Mouse (Mus musculus) neural tube, embryonic 15.5 days (tissue): ENCODE results near the gene Larp4b. TPM values are rescaled to one million over a fixed set of nuclear protein-coding genes. Genes with fewer than 3 reads are reported as not detected.
A peak's percentile ranks its signal among the peaks of the same experiment; 100 is the strongest.

Experiments used
- ATAC-seq: fragments of 200-750 bp; cut with Nextera tagmentation; 2 replicates; pipeline ENCODE4 v1.8.0; 2017; ENCODE audit warnings: mild to moderate bottlenecking, moderate TSS enrichment, moderate library complexity; ENCODE audit not compliant: low FRiP score
- H3K27ac ChIP-seq: fragments of 300-500 bp; sonication (generic); replicated peaks from 2 replicates; pipeline ENCODE4 v1.5.1; 2015; ENCODE audit warnings: mild to moderate bottlenecking, inconsistent platforms
- H3K27me3 ChIP-seq: fragments of 300-500 bp; sonication (generic); replicated peaks from 2 replicates; pipeline ENCODE4 v1.6.1; 2015; ENCODE audit warnings: inconsistent platforms
- H3K36me3 ChIP-seq: fragments of 300-500 bp; sonication (generic); 2 replicates; pipeline ENCODE4 v1.6.1; 2015; ENCODE audit warnings: inconsistent platforms
- H3K4me1 ChIP-seq: fragments of 300-500 bp; sonication (generic); 2 replicates; pipeline ENCODE4 v1.6.1; 2015; ENCODE audit warnings: inconsistent platforms
- H3K4me2 ChIP-seq: fragments of 300-500 bp; sonication (generic); 2 replicates; pipeline ENCODE4 v1.6.1; 2015; ENCODE audit warnings: inconsistent platforms, mild to moderate bottlenecking, moderate library complexity
- H3K4me3 ChIP-seq: fragments of 300-500 bp; sonication (generic); replicated peaks from 2 replicates; pipeline ENCODE4 v1.5.1; 2015; ENCODE audit warnings: mild to moderate bottlenecking, inconsistent platforms
- H3K9ac ChIP-seq: fragments of 300-500 bp; sonication (generic); replicated peaks from 2 replicates; pipeline ENCODE4 v1.6.1; 2015; ENCODE audit warnings: mild to moderate bottlenecking, inconsistent platforms
- H3K9me3 ChIP-seq: fragments of 300-500 bp; sonication (generic); replicated peaks from 2 replicates; pipeline ENCODE4 v1.6.1; 2016; ENCODE audit warnings: inconsistent platforms
- WGBS: fragments of 180-500 bp; shearing (Covaris S2); methylation state at CpG from one replicate; pipeline ENCODE4 v1.1.7; 2015; ENCODE audit warnings: mixed read lengths; 5-methylcytosine and 5-hydroxymethylcytosine counted together
- polyA plus RNA-seq: library from polyadenylated mRNA; unstranded; fragments of >200 nt; fragmentation: Nextera tagmentation; extraction: Ambion mirVana; gene quantifications from 2 replicates; pipeline ENCODE4 v1.2.1, GENCODE M21; 2015

Gene Larp4b
- polyA plus RNA-seq, 1 experiment from 2014 or later = 32.7 TPM

DNA sequence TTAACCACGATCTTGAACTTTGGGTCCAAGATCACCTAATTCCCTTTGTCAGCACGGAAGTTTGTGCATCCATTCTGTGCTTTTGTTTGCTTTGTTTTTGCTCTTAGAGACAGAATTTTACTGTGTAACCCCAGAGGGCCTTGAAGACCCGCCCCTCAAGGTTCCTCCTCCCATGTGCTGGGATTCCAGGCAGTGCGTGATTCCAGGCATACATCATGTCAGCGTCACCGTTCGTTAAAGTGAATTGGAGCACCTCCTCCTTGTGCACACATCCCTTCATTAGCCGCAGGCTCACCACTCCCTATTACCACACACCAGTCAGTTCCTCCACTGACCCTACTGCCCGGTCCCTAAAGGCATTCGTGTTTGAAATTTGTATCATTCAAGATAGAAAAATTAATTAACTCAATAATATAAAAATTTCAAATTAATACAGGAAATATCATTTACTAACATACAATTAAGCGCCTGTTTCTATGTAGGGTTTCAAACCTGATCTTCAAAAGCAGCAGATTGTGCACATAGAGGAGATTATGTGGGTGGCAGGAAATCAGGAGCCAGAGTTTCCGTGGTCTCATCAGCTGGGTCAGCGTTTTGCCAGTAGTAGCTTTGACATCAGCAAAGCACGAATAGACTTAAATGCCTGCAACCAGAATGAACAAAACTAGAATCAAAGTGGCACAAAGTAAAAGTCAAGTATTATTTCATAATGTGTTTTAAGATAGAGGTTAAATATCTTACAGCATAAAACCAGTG lies 11.4 kb upstream of the Larp4b start:
- 71% methylated on average over 14 of the region's 14 CpGs for WGBS
- Histone ChIP-seq H3K36me3 (no peaks in the 10 kb centered on the region), H3K9me3 (no peaks in the 10 kb centered on the region), H3K4me2 (no peak overlapping the region), H3K27ac (no peak overlapping the region), H3K9ac (no peak overlapping the region), H3K4me1 (no peaks in the 10 kb centered on the region), H3K27me3 (no peaks in the 10 kb centered on the region), H3K4me3 (no peak overlapping the region)
- ATAC-seq = no peak

DNA sequence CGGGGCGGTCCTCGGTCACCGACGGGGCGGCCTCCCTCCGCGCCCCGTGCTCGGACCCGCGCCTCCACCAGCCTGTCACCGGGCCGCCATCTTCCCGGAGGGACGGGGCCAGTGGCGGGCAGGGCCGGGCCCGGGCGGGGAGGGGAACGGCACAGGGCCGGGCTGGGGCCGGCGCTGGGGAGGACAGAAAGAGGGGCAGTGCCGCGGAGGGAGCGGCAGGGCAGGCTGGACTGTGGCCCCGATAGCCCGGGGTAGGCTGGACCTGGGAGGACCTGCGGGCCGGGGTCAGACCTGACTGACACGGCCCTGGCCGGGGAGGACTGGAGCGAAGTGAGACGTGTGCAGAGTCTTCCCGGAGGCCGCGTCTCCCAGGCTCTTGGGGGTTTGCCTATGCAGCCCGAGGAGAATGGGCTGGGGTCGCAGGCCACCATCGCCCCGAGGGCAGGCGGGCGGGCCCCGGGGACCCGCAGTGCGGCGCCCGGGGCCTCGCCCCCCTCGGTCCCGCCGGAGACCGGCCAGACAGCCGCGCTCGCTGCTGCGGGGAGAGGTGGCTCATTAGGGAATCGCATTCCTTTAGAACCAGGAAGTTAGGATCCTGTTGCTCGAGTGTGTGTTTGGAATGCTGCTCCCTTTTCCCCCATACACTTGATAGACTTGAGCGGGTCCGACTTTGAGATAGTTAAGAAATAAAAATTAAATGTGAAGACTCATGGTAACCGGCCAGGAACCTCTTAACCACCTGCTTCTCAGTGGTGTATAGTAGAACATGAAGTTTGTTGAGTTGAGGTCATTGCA lies 702 bp downstream of the Larp4b start:
- under 1% methylated on average over 52 of the region's 63 CpGs for WGBS
- peak overlapping the region; percentile 85 for H3K4me3 ChIP-seq
- H3K4me1 ChIP-seq = peaks cover 32% of the 10 kb centered on the region
- H3K4me2 ChIP-seq = peak overlapping the region; percentile 98
- H3K27me3 ChIP-seq = no peaks in the 10 kb centered on the region
- H3K9ac ChIP-seq = peak overlapping the region; percentile 81
- H3K9me3 ChIP-seq = no peaks in the 10 kb centered on the region
- ATAC-seq = peak; percentile 61
- H3K27ac ChIP-seq = peak overlapping the region; percentile 82
- H3K36me3 ChIP-seq = no peaks in the 10 kb centered on the region

GRCm38 (mm10) chr13:9099289-9099688 lies 5.6 kb downstream of the Larp4b start:
- Histone ChIP-seq H3K9ac (no peak overlapping the region), H3K27me3 (no peaks in the 10 kb centered on the region), H3K9me3 (no peaks in the 10 kb centered on the region), H3K4me3 (no peak overlapping the region), H3K4me1 (peaks cover 32% of the 10 kb centered on the region), H3K4me2 (no peak overlapping the region), H3K36me3 (no peaks in the 10 kb centered on the region), H3K27ac (no peak overlapping the region)
- WGBS = 74% methylated on average over 5 of the region's 5 CpGs
- no peak for ATAC-seq

GRCm38 (mm10) chr13:9100517-9100916 lies 6.8 kb downstream of the Larp4b start:
- Histone ChIP-seq H3K36me3 (no peaks in the 10 kb centered on the region), H3K4me1 (peaks cover 22% of the 10 kb centered on the region), H3K9ac (no peak overlapping the region), H3K9me3 (no peaks in the 10 kb centered on the region), H3K27ac (no peak overlapping the region), H3K4me3 (no peak overlapping the region), H3K27me3 (no peaks in the 10 kb centered on the region), H3K4me2 (no peak overlapping the region)
- no peak for ATAC-seq
- 97% methylated on average over 2 of the region's 2 CpGs for WGBS

- H3K4me2 ChIP-seq = no peak overlapping the region
These were observed 12.6 kb downstream of the Larp4b start for GRCm38 (mm10) chr13:9106246-9106645.

GRCm38 (mm10) chr13:9106992-9107858 lies 13.5 kb downstream of the Larp4b start:
- Histone ChIP-seq H3K27ac (no peak overlapping the region), H3K36me3 (no peaks in the 10 kb centered on the region), H3K9ac (no peak overlapping the region), H3K27me3 (no peaks in the 10 kb centered on the region), H3K4me1 (no peaks in the 10 kb centered on the region), H3K4me3 (no peak overlapping the region), H3K9me3 (no peaks in the 10 kb centered on the region), H3K4me2 (no peak overlapping the region)
- no peak for ATAC-seq
- 83% methylated on average over 2 of the region's 2 CpGs for WGBS

More at GRCm38 (mm10) chr13:9106246-9106645, 12.6 kb downstream of the Larp4b start:
- H3K4me1 ChIP-seq = no peaks in the 10 kb centered on the region
- ATAC-seq = no peak
- H3K27ac ChIP-seq = no peak overlapping the region
- 83% methylated on average over 5 of the region's 5 CpGs for WGBS
- H3K9ac ChIP-seq = no peak overlapping the region
- H3K9me3 ChIP-seq = no peaks in the 10 kb centered on the region
- H3K4me3 ChIP-seq = no peak overlapping the region
- no peaks in the 10 kb centered on the region for H3K27me3 ChIP-seq
- no peaks in the 10 kb centered on the region for H3K36me3 ChIP-seq

- H3K4me3 ChIP-seq = no peak overlapping the region
- no peak for ATAC-seq
- no peak overlapping the region for H3K4me2 ChIP-seq
- no peaks in the 10 kb centered on the region for H3K9me3 ChIP-seq
- no peaks in the 10 kb centered on the region for H3K4me1 ChIP-seq
- no peak overlapping the region for H3K27ac ChIP-seq
- whole genome bisulfite sequencing = 93% methylated on average over 3 of the region's 3 CpGs
- H3K27me3 ChIP-seq = no peaks in the 10 kb centered on the region
- H3K9ac ChIP-seq = no peak overlapping the region
- no peaks in the 10 kb centered on the region for H3K36me3 ChIP-seq
These were observed 20.1 kb downstream of the Larp4b start for GRCm38 (mm10) chr13:9113735-9114134.

DNA sequence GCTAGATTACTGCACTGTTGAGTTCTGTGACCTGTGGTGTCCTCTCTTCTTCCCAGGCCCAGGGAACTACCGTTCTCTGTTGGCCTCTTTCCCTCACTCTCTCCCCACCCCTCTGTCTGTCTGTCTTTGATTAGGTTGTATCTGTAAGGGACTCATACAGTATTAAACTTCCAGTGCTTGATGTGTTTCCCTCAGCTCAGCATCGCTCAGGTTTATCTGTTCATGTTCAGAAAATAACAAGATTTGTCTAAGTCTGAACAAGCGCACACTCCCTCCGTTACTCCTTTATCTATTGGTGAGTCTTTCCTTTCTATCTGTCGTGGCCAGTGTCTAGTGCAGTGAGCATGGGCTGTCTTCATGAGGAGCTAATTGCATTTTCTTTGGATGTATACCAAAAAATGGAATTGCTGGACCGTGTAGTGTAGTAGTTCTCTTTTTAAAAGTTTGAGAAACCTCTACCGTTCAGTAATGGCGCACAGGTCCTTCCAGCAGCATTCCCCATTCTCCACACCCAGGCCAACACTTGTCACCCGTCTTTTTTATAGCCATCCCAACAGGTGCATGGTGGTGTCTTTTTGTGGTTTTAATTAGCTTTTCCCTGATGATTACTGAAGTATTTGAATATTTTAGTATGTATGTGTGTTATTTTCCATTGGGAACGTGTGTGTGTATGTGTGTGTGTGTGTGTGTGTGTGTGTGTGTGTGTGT lies 27.3 kb downstream of the Larp4b start:
- Histone ChIP-seq H3K4me1 (no peaks in the 10 kb centered on the region), H3K36me3 (peaks cover 22% of the 10 kb centered on the region), H3K9me3 (no peaks in the 10 kb centered on the region), H3K4me3 (no peak overlapping the region), H3K27me3 (no peaks in the 10 kb centered on the region), H3K9ac (no peak overlapping the region), H3K27ac (no peak overlapping the region), H3K4me2 (no peak overlapping the region)
- WGBS = 87% methylated on average over 10 of the region's 10 CpGs
- ATAC-seq = no peak

DNA sequence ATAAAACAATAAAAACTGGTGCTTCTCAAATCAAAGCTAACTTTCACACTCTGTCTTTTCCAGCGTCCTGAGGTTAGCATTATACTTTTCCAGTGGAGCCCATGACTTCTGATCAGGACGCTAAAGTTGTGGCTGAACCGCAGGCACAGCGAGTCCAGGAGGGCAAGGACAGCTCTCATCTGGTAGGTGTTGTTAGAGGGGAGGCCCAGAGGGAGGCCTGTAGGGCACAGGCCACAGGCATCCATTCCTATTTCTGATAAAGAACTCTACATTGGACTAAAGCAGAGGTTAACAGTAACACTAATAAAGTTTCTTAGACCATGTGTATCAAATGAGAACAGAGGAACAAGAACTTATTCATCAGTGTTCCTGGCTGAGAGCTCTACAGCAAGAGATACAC lies 28.4 kb downstream of the Larp4b start:
- WGBS = 94% methylated on average over 4 of the region's 4 CpGs
- H3K4me2 ChIP-seq = no peak overlapping the region
- H3K27ac ChIP-seq = no peak overlapping the region
- no peak for ATAC-seq
- H3K36me3 ChIP-seq = peaks cover 22% of the 10 kb centered on the region
- no peak overlapping the region for H3K4me3 ChIP-seq
- H3K4me1 ChIP-seq = no peaks in the 10 kb centered on the region
- H3K9ac ChIP-seq = no peak overlapping the region
- no peaks in the 10 kb centered on the region for H3K27me3 ChIP-seq
- no peaks in the 10 kb centered on the region for H3K9me3 ChIP-seq

DNA sequence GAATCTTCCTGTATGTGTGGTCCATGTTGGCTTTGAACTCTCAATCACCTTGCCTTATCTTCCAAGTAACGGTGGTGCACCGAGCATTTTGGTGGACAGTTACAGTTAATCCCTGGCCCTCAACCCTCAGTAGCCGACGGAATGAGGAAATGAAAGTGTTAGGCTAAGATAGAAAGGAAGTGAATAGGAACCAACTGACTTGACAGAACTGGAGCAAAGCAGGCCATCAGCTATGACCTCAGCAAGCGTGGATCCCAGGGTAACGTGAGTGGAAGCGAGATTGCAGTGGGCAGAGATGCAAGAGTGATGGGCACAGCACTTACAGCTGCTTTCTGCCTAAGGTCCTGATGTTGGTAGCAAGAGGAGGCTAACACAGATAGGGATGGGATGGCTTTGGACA lies 31.5 kb downstream of the Larp4b start:
- no peak overlapping the region for H3K4me2 ChIP-seq
- H3K27ac ChIP-seq = no peak overlapping the region
- peaks cover 39% of the 10 kb centered on the region for H3K36me3 ChIP-seq
- WGBS = 96% methylated on average over 7 of the region's 7 CpGs
- H3K4me3 ChIP-seq = no peak overlapping the region
- no peaks in the 10 kb centered on the region for H3K4me1 ChIP-seq
- H3K27me3 ChIP-seq = no peaks in the 10 kb centered on the region
- no peak for ATAC-seq
- H3K9ac ChIP-seq = no peak overlapping the region
- H3K9me3 ChIP-seq = no peaks in the 10 kb centered on the region

DNA sequence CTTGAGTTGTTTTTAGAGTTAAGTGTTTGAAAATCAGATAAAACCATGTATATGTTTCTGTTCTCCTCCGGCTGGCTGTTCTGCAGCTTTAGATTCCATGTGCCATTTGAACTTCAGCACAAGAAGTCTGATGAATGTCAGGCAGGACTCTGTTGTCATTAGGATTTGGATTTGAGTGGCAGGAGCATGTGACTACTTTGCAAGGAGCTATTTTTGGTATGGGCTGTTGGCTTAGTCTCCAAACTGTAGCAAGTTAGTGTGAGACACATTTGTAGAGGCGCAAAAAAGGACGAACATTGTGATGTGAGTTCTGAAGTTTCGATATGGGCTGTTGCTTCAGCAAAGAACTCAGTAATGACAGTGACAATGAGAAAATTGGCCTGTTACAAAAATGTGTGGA lies 34.0 kb downstream of the Larp4b start:
- Histone ChIP-seq H3K9me3 (no peaks in the 10 kb centered on the region), H3K27ac (no peak overlapping the region), H3K36me3 (peaks cover 43% of the 10 kb centered on the region), H3K4me2 (no peak overlapping the region), H3K27me3 (no peaks in the 10 kb centered on the region), H3K4me1 (no peaks in the 10 kb centered on the region), H3K9ac (no peak overlapping the region), H3K4me3 (no peak overlapping the region)
- no peak for ATAC-seq
- 97% methylated on average over 4 of the region's 4 CpGs for WGBS
